Mouse (Mus musculus): ENCODE results near the gene Gm5431. TPM values are rescaled to one million over a fixed set of nuclear protein-coding genes. Genes with fewer than 3 reads are reported as not detected.
"Not testable (repeated sequence)": the region's sequence is repeated elsewhere in the genome, so short reads cannot be mapped to it uniquely, and the experiment has no call there.

Gm5431 gene
- polyA plus RNA-seq, 1 experiment from 2014 or later = 0.13 TPM

- not testable (repeated sequence) for H3K4me2 ChIP-seq; H3K9me3 ChIP-seq; H3K27ac ChIP-seq; H3K4me3 ChIP-seq; ATAC-seq (ENCODE audit: low FRiP score); H3K4me1 ChIP-seq (replicated peaks); H3K9ac ChIP-seq; H3K36me3 ChIP-seq
- H3K27me3 ChIP-seq = peaks cover 26% of the 10 kb centered on the region
- 69% methylated on average over 2 of the region's 2 CpGs for WGBS
Measured at GRCm38 (mm10) chr11:48846362-48846761, 55.7 kb downstream of the Gm5431 start.

DNA sequence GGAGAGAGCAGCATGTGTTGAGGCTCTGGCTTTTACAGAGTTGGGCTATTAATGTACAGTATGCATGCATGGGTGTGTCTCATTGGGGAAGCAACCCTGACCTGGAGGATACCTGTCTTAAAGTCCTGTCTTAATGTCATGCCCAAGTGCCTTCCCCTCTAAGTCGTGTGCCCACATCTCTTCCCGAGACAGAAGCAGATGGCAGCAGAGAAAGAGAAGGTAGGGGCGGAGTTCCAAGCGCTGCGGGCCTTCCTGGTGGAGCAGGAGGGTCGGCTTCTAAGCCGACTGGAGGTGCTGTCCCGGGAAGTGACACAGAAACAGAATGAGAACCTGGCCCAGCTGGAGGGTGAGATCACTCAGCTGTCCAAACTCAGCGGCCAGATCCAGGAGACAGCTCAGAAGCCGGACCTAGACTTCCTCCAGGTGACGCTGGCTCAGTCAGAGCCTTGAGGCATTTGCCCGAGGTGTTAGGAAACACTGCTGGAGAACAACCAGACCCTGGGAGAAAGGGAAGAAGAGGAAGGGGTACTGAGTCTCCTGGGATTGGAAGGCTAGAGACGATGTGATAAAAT is 56.7 kb downstream of the Gm5431 start:
- no peak for ATAC-seq (ENCODE audit: low FRiP score)
- H3K9me3 ChIP-seq = no peaks in the 10 kb centered on the region
- no peak overlapping the region for H3K4me3 ChIP-seq
- no peak overlapping the region for H3K27ac ChIP-seq
- H3K9ac ChIP-seq = no peak overlapping the region
- no peak overlapping the region for H3K4me2 ChIP-seq
- H3K27me3 ChIP-seq = peaks cover 28% of the 10 kb centered on the region
- no peaks in the 10 kb centered on the region for H3K36me3 ChIP-seq
- WGBS = 45% methylated on average over 13 of the region's 13 CpGs
- no peaks in the 10 kb centered on the region for H3K4me1 ChIP-seq (replicated peaks)

- Histone ChIP-seq H3K36me3 (no peaks in the 10 kb centered on the region), H3K9ac (no peak overlapping the region), H3K4me2 (no peak overlapping the region), H3K9me3 (no peaks in the 10 kb centered on the region), H3K27ac (no peak overlapping the region), H3K4me1 (replicated peaks) (no peaks in the 10 kb centered on the region), H3K4me3 (no peak overlapping the region), H3K27me3 (peaks cover 28% of the 10 kb centered on the region)
- 71% methylated on average over 6 of the region's 6 CpGs for WGBS
- ATAC-seq (ENCODE audit: low FRiP score) = no peak
Measured at GRCm38 (mm10) chr11:48844309-48844708, 57.7 kb downstream of the Gm5431 start.

GRCm38 (mm10) chr11:48843202-48843601 is 58.8 kb downstream of the Gm5431 start:
- Histone ChIP-seq H3K9ac (no peak overlapping the region), H3K27me3 (peaks cover 23% of the 10 kb centered on the region), H3K4me2 (no peak overlapping the region), H3K4me3 (no peak overlapping the region), H3K9me3 (no peaks in the 10 kb centered on the region), H3K27ac (no peak overlapping the region), H3K36me3 (no peaks in the 10 kb centered on the region), H3K4me1 (replicated peaks) (peaks cover 6% of the 10 kb centered on the region; the same call in 1 of the 2 replicates)
- WGBS = 85% methylated on average over 11 of the region's 11 CpGs
- no peak for ATAC-seq (ENCODE audit: low FRiP score)

- Histone ChIP-seq H3K27ac (no peak overlapping the region), H3K4me2 (no peak overlapping the region), H3K9me3 (no peaks in the 10 kb centered on the region), H3K4me1 (replicated peaks) (peaks cover 8% of the 10 kb centered on the region; the same call in 1 of the 2 replicates), H3K36me3 (no peaks in the 10 kb centered on the region), H3K27me3 (peaks cover 23% of the 10 kb centered on the region), H3K4me3 (no peak overlapping the region), H3K9ac (no peak overlapping the region)
- WGBS = 86% methylated on average over 4 of the region's 4 CpGs
- ATAC-seq (ENCODE audit: low FRiP score) = no peak
Measured at GRCm38 (mm10) chr11:48842378-48842792, 59.6 kb downstream of the Gm5431 start.

DNA sequence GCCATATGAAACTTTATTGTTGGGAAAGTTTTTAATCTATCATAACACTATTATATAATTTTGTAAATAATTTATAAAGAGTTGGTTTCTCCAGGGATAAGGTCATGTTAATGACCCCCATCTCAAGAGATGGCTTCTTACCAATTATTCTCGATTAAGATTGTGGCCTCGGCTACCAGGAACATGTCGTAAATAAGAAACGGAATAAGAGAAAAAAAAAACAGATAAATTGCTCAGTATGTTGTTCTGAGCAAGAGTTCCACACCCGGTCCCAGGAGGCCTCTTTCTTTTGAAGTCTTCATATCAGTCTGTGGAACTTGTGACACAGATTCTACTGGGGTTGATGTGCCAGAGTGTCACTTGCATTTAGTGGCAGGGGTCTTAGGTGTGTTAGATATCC is 60.8 kb downstream of the Gm5431 start:
- peaks cover 29% of the 10 kb centered on the region for H3K27me3 ChIP-seq
- H3K4me1 ChIP-seq (replicated peaks) = peaks cover 12% of the 10 kb centered on the region; the same call in 1 of the 2 replicates
- H3K4me3 ChIP-seq = no peak overlapping the region
- no peaks in the 10 kb centered on the region for H3K9me3 ChIP-seq
- H3K9ac ChIP-seq = no peak overlapping the region
- H3K27ac ChIP-seq = no peak overlapping the region
- H3K4me2 ChIP-seq = no peak overlapping the region
- WGBS = 92% methylated on average over 5 of the region's 5 CpGs
- ATAC-seq (ENCODE audit: low FRiP score) = no peak
- H3K36me3 ChIP-seq = no peaks in the 10 kb centered on the region

DNA sequence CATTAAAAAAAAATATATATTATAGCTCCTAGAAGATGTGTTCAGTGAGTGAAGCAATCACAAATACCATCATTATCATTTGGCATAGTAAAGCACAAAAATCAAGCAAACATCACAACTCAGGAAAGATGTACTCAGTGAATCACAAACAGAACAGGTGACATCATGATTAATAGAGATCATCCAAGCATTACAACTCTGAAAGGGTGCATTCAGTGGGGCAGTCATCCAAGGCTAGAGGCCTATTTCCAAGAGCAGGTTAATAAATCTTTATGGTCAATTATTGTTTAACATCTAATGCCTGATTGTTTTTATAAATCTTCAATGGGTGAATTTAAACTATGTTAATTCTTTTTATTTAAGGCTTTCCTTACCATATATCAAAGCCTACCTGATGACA is 61.2 kb downstream of the Gm5431 start:
- Histone ChIP-seq H3K4me3 (no peak overlapping the region), H3K9ac (no peak overlapping the region), H3K4me1 (replicated peaks) (peaks cover 12% of the 10 kb centered on the region; the same call in 1 of the 2 replicates), H3K27me3 (peaks cover 32% of the 10 kb centered on the region), H3K27ac (no peak overlapping the region), H3K4me2 (no peak overlapping the region), H3K36me3 (no peaks in the 10 kb centered on the region), H3K9me3 (no peaks in the 10 kb centered on the region)
- no peak for ATAC-seq (ENCODE audit: low FRiP score)

GRCm38 (mm10) chr11:48838879-48839680 is 62.9 kb downstream of the Gm5431 start:
- peak overlapping the region; percentile 85; the same call in 1 of the 2 replicates for H3K9ac ChIP-seq
- no peak overlapping the region for H3K27ac ChIP-seq
- H3K27me3 ChIP-seq = peaks cover 33% of the 10 kb centered on the region
- H3K36me3 ChIP-seq = no peaks in the 10 kb centered on the region
- H3K4me1 ChIP-seq (replicated peaks) = peaks cover 12% of the 10 kb centered on the region; the same call in 1 of the 2 replicates
- WGBS = 74% methylated on average over 10 of the region's 10 CpGs
- no peaks in the 10 kb centered on the region for H3K9me3 ChIP-seq
- H3K4me3 ChIP-seq = peak overlapping the region; percentile 86
- H3K4me2 ChIP-seq = peak overlapping the region; percentile 85
- ATAC-seq (ENCODE audit: low FRiP score) = no peak

DNA sequence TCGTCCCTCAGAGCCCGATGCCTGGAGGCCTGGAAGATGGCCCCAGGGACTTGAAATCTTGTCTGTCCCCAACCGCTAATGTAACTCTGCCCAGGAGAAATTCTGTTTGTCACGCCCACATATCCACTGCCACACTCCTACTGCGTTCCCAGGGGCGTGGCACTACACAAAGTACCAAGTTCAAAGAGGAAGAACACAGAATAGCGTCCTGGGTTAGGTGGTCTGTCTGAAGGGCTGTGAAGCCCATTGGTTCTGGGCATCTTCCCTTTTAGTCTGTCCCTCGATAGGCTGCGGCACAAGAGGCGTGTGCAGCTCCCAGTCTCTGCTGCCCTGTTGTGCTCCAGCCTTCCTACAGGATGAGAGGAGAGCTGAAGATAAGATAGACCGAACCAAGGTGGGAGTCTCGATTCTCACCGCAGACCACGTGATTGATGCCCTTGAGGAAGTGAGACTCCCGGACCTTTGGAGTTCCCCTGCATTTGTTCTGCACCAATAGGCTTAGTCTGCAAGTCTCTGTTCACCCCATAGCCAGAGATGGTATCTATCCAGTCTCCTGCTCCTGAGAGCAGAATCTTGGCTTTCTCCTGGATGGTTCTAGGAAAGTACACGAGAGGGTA is 63.7 kb downstream of the Gm5431 start:
- Histone ChIP-seq H3K9ac (peak overlapping the region; percentile 85), H3K9me3 (no peaks in the 10 kb centered on the region), H3K4me2 (peak overlapping the region; percentile 85), H3K27ac (0 out of 2 replicates have a peak overlapping the region, but pooled peaks have one; percentile 78), H3K4me3 (peak overlapping the region; percentile 86), H3K27me3 (peaks cover 33% of the 10 kb centered on the region), H3K36me3 (no peaks in the 10 kb centered on the region), H3K4me1 (replicated peaks) (peaks cover 12% of the 10 kb centered on the region; the same call in 1 of the 2 replicates)
- 2% methylated on average over 16 of the region's 16 CpGs for WGBS
- ATAC-seq (ENCODE audit: low FRiP score) = 0 out of 2 replicates have a peak, but pooled peaks have one; percentile 7

Other genes starting within 250 kb of the Gm5431 start
- gene Rack1, start 101.9 kb downstream of the Gm5431 start, polyA plus RNA-seq (2015; fragmentation: Nextera tagmentation; extraction: Ambion mirVana) = 444 and 448 TPM in 2 replicates
- gene Trim41, start 84.9 kb downstream of the Gm5431 start, polyA plus RNA-seq (2015; fragmentation: Nextera tagmentation; extraction: Ambion mirVana) = 7.5 TPM in 2 replicates
- 1.0 and 2.8 TPM in 2 replicates for gene Trim7, start 76.1 kb downstream of the Gm5431 start, polyA plus RNA-seq (2015; fragmentation: Nextera tagmentation; extraction: Ambion mirVana)
- 2.8 and 4.4 TPM in 2 replicates for gene Gm12184, start 75.6 kb downstream of the Gm5431 start, polyA plus RNA-seq (2015; fragmentation: Nextera tagmentation; extraction: Ambion mirVana)
- gene Irgm1, start 30.5 kb downstream of the Gm5431 start, polyA plus RNA-seq (2015; fragmentation: Nextera tagmentation; extraction: Ambion mirVana) = 2.7 and 2.8 TPM in 2 replicates
- gene Psme2b, start 44.0 kb upstream of the Gm5431 start, polyA plus RNA-seq (2015; fragmentation: Nextera tagmentation; extraction: Ambion mirVana) = 1.9 and 2.2 TPM in 2 replicates
- not detected in 2 replicates for gene Olfr56, start 76.7 kb upstream of the Gm5431 start, polyA plus RNA-seq (2015; fragmentation: Nextera tagmentation; extraction: Ambion mirVana)
- 0.16 and 0.31 TPM in 2 replicates for gene 9930111J21Rik1, start 77.2 kb upstream of the Gm5431 start, polyA plus RNA-seq (2015; fragmentation: Nextera tagmentation; extraction: Ambion mirVana)
- not detected in 2 replicates for gene Gm12185, start 90.0 kb upstream of the Gm5431 start, polyA plus RNA-seq (2015; fragmentation: Nextera tagmentation; extraction: Ambion mirVana)
- gene Tgtp1, start 92.0 kb upstream of the Gm5431 start, polyA plus RNA-seq (2015; fragmentation: Nextera tagmentation; extraction: Ambion mirVana) = 0.08 TPM in 1 of 2 replicates, not detected in the other
- 0.25 and 0.28 TPM in 2 replicates for gene 9930111J21Rik2, start 149.0 kb upstream of the Gm5431 start, polyA plus RNA-seq (2015; fragmentation: Nextera tagmentation; extraction: Ambion mirVana)
- gene Tgtp2, start 162.0 kb upstream of the Gm5431 start, polyA plus RNA-seq (2015; fragmentation: Nextera tagmentation; extraction: Ambion mirVana) = not detected in 2 replicates
- 0.66 and 0.98 TPM in 2 replicates for gene Ifi47, start 174.4 kb upstream of the Gm5431 start, polyA plus RNA-seq (2015; fragmentation: Nextera tagmentation; extraction: Ambion mirVana)
- gene Olfr1396, start 212.7 kb upstream of the Gm5431 start, polyA plus RNA-seq (2015; fragmentation: Nextera tagmentation; extraction: Ambion mirVana) = not detected in 2 replicates
- gene Olfr1395, start 240.1 kb upstream of the Gm5431 start, polyA plus RNA-seq (2015; fragmentation: Nextera tagmentation; extraction: Ambion mirVana) = not detected in 2 replicates